Mouse (Mus musculus): ENCODE results near the gene Taz. TPM values are rescaled to one million over a fixed set of nuclear protein-coding genes. Genes with fewer than 3 reads are reported as not detected.
A peak's percentile ranks its signal among the peaks of the same experiment; 100 is the strongest.

Gene Taz
- 94.6 and 111 TPM in 2 replicates for polyA plus RNA-seq (2012; rRNA removed)

DNA sequence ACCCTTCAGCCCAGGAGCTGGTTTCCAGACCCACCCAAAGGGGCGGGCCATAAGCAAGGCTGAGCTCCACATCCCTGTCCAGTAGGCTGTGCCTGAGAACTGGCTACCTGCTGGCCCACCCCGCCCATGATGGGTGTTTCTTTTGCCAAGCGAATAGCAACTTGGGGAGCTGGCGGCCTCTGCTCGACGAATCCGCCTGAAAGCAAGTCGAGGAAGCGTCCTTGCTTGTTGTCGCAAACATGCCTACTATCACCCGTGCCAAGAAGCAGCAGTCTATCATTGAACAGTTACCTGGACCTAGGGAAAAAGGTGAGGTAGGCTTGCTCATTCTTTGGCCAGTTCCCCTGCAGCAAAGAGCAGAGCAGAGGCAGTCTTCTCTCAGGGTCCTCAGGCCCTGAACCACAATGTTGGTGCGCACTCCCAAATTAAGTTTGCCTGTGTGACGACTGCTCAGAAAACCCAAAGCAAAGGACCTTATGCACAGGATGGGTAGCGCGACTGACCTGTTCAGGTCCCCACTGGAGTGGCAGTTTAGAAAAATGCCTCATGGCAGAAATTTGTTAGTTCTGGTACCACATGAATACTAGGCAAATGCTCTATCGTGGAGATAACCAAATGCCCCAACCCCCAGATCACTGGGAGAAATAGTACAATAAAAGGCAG lies at the start of gene Taz, which contains the start of gene Dnase1l1:
Taz (plus strand) TSS at position 181 of the 663 bp plus-strand sequence.
Dnase1l1 (minus strand) TSS at position 606 of the 663 bp plus-strand sequence.
- DNase-seq: peak; percentile 43
- no peaks in the 10 kb centered on the region for H3K36me3 ChIP-seq (ENCODE audit: control insufficient read depth, insufficient read depth, low read length)
- peak within 1 kb of the TSS; percentile 97 for H3K4me3 ChIP-seq (ENCODE audit: control insufficient read depth, insufficient read depth, low read length)
- peaks cover 10% of the 10 kb centered on the region for H3K4me1 ChIP-seq (replicated peaks; ENCODE audit: control insufficient read depth, insufficient read depth, low read length)
- H3K27ac ChIP-seq (ENCODE audit: control insufficient read depth, insufficient read depth, low read length): peak within 1 kb of the TSS; percentile 93
- no peak for TF ChIP-seq CTCF (IDR thresholded peaks at IDR 0.05; ENCODE audit: borderline replicate concordance, control insufficient read depth, extremely low read depth, insufficient read depth, low read length, poor library complexity)
- no peak for TF ChIP-seq POLR2A (IDR thresholded peaks at IDR 0.05; ENCODE audit: control insufficient read depth, extremely low read depth, insufficient read depth, low read length, poor library complexity)
- WGBS: 1% methylated on average over 16 of the region's 16 CpGs
- no peaks in the 10 kb centered on the region for H3K27me3 ChIP-seq (ENCODE audit: control insufficient read depth, insufficient read depth, low read length)

DNA sequence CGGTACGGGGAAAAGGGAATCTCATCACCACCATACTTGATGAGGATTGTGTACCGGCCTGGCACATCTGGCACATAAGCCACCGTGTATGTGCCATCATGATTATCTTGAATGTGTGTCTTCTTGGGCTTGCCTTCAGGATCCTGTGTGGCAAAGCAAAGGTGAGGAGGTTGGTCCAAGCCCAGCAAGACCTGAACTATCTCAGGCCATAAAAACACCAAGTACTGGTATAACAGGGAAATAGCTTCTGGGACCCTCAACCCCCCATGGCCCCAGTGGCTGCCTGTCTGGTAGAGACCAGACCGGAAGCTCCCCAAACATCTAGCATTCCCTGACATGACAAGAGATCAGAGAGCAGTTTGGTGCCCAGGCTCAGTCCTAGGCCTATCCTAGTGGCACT lies 48.5 kb upstream of the Taz start:
- H3K4me1 ChIP-seq (replicated peaks; ENCODE audit: control insufficient read depth, insufficient read depth, low read length): no peaks in the 10 kb centered on the region
- TF ChIP-seq CTCF (IDR thresholded peaks at IDR 0.05; ENCODE audit: borderline replicate concordance, control insufficient read depth, extremely low read depth, insufficient read depth, low read length, poor library complexity) (no peak), POLR2A (IDR thresholded peaks at IDR 0.05; ENCODE audit: control insufficient read depth, extremely low read depth, insufficient read depth, low read length, poor library complexity) (no peak)
- H3K27ac ChIP-seq (ENCODE audit: control insufficient read depth, insufficient read depth, low read length): no peak overlapping the region
- peaks cover 85% of the 10 kb centered on the region for H3K36me3 ChIP-seq (ENCODE audit: control insufficient read depth, insufficient read depth, low read length)
- no peak for DNase-seq
- no peaks in the 10 kb centered on the region for H3K27me3 ChIP-seq (ENCODE audit: control insufficient read depth, insufficient read depth, low read length)
- no peak overlapping the region for H3K4me3 ChIP-seq (ENCODE audit: control insufficient read depth, insufficient read depth, low read length)
- 92% methylated on average over 5 of the region's 5 CpGs for WGBS

DNA sequence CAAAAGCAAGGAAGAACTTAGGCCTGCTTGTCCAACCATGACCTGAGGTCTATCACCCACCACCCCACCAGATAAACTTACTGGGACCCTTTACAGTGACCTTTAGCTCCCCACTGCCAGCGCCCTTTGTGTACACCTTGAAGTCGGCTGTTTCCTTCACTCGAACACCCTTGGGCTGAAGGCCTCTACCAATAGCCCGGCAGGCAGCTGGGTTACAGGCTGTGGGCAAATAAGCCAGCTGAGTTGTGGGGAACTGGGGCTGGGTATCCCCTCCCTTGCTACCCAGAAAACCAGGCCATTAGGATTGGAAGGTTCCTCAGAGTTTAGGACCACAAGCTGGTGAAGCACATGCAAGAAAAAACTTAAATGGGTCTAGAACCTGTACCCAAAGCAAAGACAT lies 41.4 kb upstream of the Taz start:
- Histone ChIP-seq H3K4me1 (replicated peaks; ENCODE audit: control insufficient read depth, insufficient read depth, low read length) (peaks cover 13% of the 10 kb centered on the region), H3K27ac (ENCODE audit: control insufficient read depth, insufficient read depth, low read length) (no peak overlapping the region), H3K4me3 (ENCODE audit: control insufficient read depth, insufficient read depth, low read length) (no peak overlapping the region), H3K27me3 (ENCODE audit: control insufficient read depth, insufficient read depth, low read length) (no peaks in the 10 kb centered on the region), H3K36me3 (ENCODE audit: control insufficient read depth, insufficient read depth, low read length) (peaks cover 71% of the 10 kb centered on the region)
- no peak for DNase-seq
- no peak for TF ChIP-seq CTCF (IDR thresholded peaks at IDR 0.05; ENCODE audit: borderline replicate concordance, control insufficient read depth, extremely low read depth, insufficient read depth, low read length, poor library complexity)
- WGBS: 96% methylated on average over 4 of the region's 4 CpGs

DNA sequence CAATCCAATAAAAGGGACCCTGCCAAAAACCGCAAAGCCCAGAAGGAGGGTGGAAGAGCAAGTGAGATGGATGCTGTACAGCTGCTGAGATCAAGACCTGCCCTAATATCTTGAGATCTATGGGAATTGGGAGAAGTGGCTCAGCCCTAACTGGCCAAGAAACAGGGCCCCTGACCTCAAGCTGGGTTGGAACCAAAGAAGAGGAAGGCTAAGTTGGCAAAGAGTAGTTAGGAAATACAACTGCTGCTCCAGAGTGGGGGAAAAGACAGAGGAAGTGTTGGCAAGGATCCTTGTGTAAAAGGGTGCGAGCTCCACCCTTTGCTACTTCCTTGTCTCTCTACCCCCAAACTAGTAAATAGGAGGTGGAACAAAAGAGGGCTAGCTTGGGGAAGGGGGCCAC lies 38.3 kb upstream of the Taz start:
- H3K4me1 ChIP-seq (replicated peaks; ENCODE audit: control insufficient read depth, insufficient read depth, low read length): peaks cover 17% of the 10 kb centered on the region
- TF ChIP-seq POLR2A (IDR thresholded peaks at IDR 0.05; ENCODE audit: control insufficient read depth, extremely low read depth, insufficient read depth, low read length, poor library complexity) (no peak), CTCF (IDR thresholded peaks at IDR 0.05; ENCODE audit: borderline replicate concordance, control insufficient read depth, extremely low read depth, insufficient read depth, low read length, poor library complexity) (no peak)
- 20% methylated on average over 2 of the region's 2 CpGs for WGBS
- H3K27me3 ChIP-seq (ENCODE audit: control insufficient read depth, insufficient read depth, low read length): no peaks in the 10 kb centered on the region
- peaks cover 46% of the 10 kb centered on the region for H3K36me3 ChIP-seq (ENCODE audit: control insufficient read depth, insufficient read depth, low read length)
- DNase-seq: no peak
- H3K4me3 ChIP-seq (ENCODE audit: control insufficient read depth, insufficient read depth, low read length): peak overlapping the region; percentile 1; the same call in 1 of the 2 replicates
- peak overlapping the region; percentile 95 for H3K27ac ChIP-seq (ENCODE audit: control insufficient read depth, insufficient read depth, low read length)

DNA sequence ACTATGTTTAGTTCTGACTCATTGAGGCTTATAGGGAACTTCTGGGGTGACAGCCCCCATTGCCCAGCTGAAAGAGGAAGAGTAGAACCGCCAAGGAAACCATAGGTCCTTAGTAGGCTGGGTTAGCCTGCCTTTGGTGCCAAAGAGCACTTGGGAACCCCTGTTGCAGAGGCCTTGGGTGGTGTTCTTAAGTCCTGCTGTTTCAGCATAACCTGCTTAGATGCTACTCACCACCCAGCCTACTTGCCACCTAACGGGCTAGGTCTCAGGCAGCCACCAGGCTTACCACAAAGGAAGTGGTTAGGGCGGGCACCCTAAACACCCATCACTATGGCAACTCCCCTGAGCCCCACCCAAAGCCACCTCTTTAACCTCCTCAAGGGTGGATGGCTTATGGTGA lies 37.9 kb upstream of the Taz start:
- DNase-seq: peak; percentile 78
- WGBS: 6% methylated on average over 3 of the region's 3 CpGs

DNA sequence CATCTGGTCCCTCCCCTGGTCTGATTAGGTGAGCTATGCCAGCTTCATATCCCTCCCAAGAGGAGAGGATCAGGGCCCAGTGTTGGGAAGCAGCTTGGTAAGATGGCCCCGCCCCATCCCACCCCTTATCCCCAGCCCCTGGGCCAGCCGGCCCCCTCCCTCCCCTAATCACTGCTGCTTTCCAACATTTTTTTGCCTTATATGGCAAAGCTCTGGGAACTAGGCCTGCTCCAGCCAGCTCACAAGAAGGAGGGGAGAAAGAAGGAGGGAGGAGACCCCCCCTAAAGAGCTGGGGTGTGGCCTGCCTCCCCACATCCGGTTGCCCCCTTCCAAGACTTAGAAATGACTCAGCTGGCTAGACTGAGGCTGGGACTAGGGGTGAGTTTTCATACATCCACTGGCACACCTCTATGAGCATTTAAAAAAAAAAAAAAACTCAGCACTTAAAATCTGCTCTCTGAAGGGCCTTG lies 37.1 kb upstream of the Taz start:
- H3K4me3 ChIP-seq (ENCODE audit: control insufficient read depth, insufficient read depth, low read length): peak overlapping the region; percentile 24
- peaks cover 24% of the 10 kb centered on the region for H3K4me1 ChIP-seq (replicated peaks; ENCODE audit: control insufficient read depth, insufficient read depth, low read length)
- no peak for TF ChIP-seq CTCF (IDR thresholded peaks at IDR 0.05; ENCODE audit: borderline replicate concordance, control insufficient read depth, extremely low read depth, insufficient read depth, low read length, poor library complexity)
- no peak for TF ChIP-seq POLR2A (IDR thresholded peaks at IDR 0.05; ENCODE audit: control insufficient read depth, extremely low read depth, insufficient read depth, low read length, poor library complexity)
- H3K27me3 ChIP-seq (ENCODE audit: control insufficient read depth, insufficient read depth, low read length): no peaks in the 10 kb centered on the region
- WGBS: 3% methylated on average over 3 of the region's 3 CpGs
- H3K36me3 ChIP-seq (ENCODE audit: control insufficient read depth, insufficient read depth, low read length): peaks cover 33% of the 10 kb centered on the region
- peak overlapping the region; percentile 88 for H3K27ac ChIP-seq (ENCODE audit: control insufficient read depth, insufficient read depth, low read length)
- peak; percentile 71 for DNase-seq

More for the DNA sequence above, 37.9 kb upstream of the Taz start:
- peak overlapping the region; percentile 31 for H3K4me3 ChIP-seq (ENCODE audit: control insufficient read depth, insufficient read depth, low read length)
- H3K27ac ChIP-seq (ENCODE audit: control insufficient read depth, insufficient read depth, low read length): peak overlapping the region; percentile 95
- H3K36me3 ChIP-seq (ENCODE audit: control insufficient read depth, insufficient read depth, low read length): peaks cover 42% of the 10 kb centered on the region
- no peak for TF ChIP-seq CTCF (IDR thresholded peaks at IDR 0.05; ENCODE audit: borderline replicate concordance, control insufficient read depth, extremely low read depth, insufficient read depth, low read length, poor library complexity)
- no peak for TF ChIP-seq POLR2A (IDR thresholded peaks at IDR 0.05; ENCODE audit: control insufficient read depth, extremely low read depth, insufficient read depth, low read length, poor library complexity)
- no peaks in the 10 kb centered on the region for H3K27me3 ChIP-seq (ENCODE audit: control insufficient read depth, insufficient read depth, low read length)
- H3K4me1 ChIP-seq (replicated peaks; ENCODE audit: control insufficient read depth, insufficient read depth, low read length): peaks cover 18% of the 10 kb centered on the region
